Mouse (Mus musculus) lung, postnatal 36 days (tissue): ENCODE results near the gene Unk.
"Not testable (repeated sequence)": the region's sequence is repeated elsewhere in the genome, so short reads cannot be mapped to it uniquely, and the experiment has no call there.

Experiments
- DNase-seq: peaks from one replicate; pipeline ENCODE4 v3.0.0; 2022; ENCODE audit warnings: mixed read lengths

The Unk gene

GRCm38 (mm10) chr11:116088741-116089394 lies 58.7 kb downstream of the Unk start:
- peak; percentile 71 for DNase-seq

GRCm38 (mm10) chr11:116089545-116089944 lies 59.4 kb downstream of the Unk start:
- no peak for DNase-seq

- DNase-seq, result no peak
Measured at GRCm38 (mm10) chr11:116091591-116091990, 61.5 kb downstream of the Unk start.

GRCm38 (mm10) chr11:116092959-116093358 lies 62.8 kb downstream of the Unk start:
- DNase-seq, result not testable (repeated sequence)

GRCm38 (mm10) chr11:116093771-116094565 lies 63.8 kb downstream of the Unk start:
- DNase-seq, result peak; percentile 49

- DNase-seq, result peak; percentile 83
Measured at GRCm38 (mm10) chr11:116095573-116095972, 65.5 kb downstream of the Unk start.

GRCm38 (mm10) chr11:116096213-116097108 lies 66.3 kb downstream of the Unk start:
- peak; percentile 45 for DNase-seq

GRCm38 (mm10) chr11:116098711-116099460 lies 68.8 kb downstream of the Unk start:
- DNase-seq, result no peak

- DNase-seq, result no peak
Measured at GRCm38 (mm10) chr11:116099462-116099861, 69.3 kb downstream of the Unk start.

- DNase-seq, result peak; percentile 88
Measured at GRCm38 (mm10) chr11:116100385-116100784, 70.3 kb downstream of the Unk start.

GRCm38 (mm10) chr11:116100839-116101238 lies 70.7 kb downstream of the Unk start:
- DNase-seq, result no peak

- peak; percentile 65 for DNase-seq
Measured at GRCm38 (mm10) chr11:116101931-116102381, 71.8 kb downstream of the Unk start.

- DNase-seq, result no peak
Measured at GRCm38 (mm10) chr11:116102472-116102871, 72.3 kb downstream of the Unk start.

GRCm38 (mm10) chr11:116103572-116103971 lies 73.5 kb downstream of the Unk start:
- DNase-seq, result no peak

GRCm38 (mm10) chr11:116104006-116104646 lies 74.0 kb downstream of the Unk start:
- DNase-seq, result peak; percentile 81

GRCm38 (mm10) chr11:116105065-116105464 lies 74.9 kb downstream of the Unk start:
- DNase-seq, result no peak

- no peak for DNase-seq
Measured at GRCm38 (mm10) chr11:116106154-116106962, 76.2 kb downstream of the Unk start.

- no peak for DNase-seq
Measured at GRCm38 (mm10) chr11:116106963-116107776, 77.0 kb downstream of the Unk start.

GRCm38 (mm10) chr11:116107777-116108285 lies 77.7 kb downstream of the Unk start:
- DNase-seq, result no peak
